Mouse (Mus musculus): Measurements from ENCODE around the gene Ercc1. TPM values are rescaled to one million over a fixed set of nuclear protein-coding genes. Genes with fewer than 3 reads are reported as not detected.

Ercc1 gene
- total RNA-seq, 2 experiments from 2014 or later, result 48.9 to 51.8 TPM

- DNase-seq (ENCODE audit: extremely low spot score in 1 of 2, low spot score in 2 of 2), result peak; percentile 59 to 72
- intact Hi-C loops (cut with DNase I), result loop anchor here (5.0 to 10.0 kb wide), 2 partner anchors 63 to 335 kb away; partner anchors contain the start of genes Foxa3 and Sympk
- H3K27ac ChIP-seq, result peak overlapping the region; percentile 76
- peak overlapping the region; percentile 57 for H3K4me3 ChIP-seq
- no peak for TF ChIP-seq CTCF (IDR thresholded peaks at IDR 0.05)
Measured at GRCm38 (mm10) chr7:19359892-19360641, 15.5 kb downstream of the Ercc1 start.

GRCm38 (mm10) chr7:19360944-19361343 is 16.4 kb downstream of the Ercc1 start:
- Histone ChIP-seq H3K4me3 (peak overlapping the region; percentile 57), H3K27ac (peak overlapping the region; percentile 76)
- intact Hi-C loops (cut with DNase I), result loop anchor here (5.0 to 10.0 kb wide), 2 partner anchors 64 to 336 kb away; partner anchors contain the start of genes Foxa3 and Sympk
- DNase-seq (ENCODE audit: extremely low spot score in 1 of 2, low spot score in 2 of 2), result peak; percentile 88 to 90
- TF ChIP-seq CTCF (IDR thresholded peaks at IDR 0.05), result no peak; the same call in 1 of the 2 replicates

GRCm38 (mm10) chr7:19361720-19362119 is 17.1 kb downstream of the Ercc1 start:
- peak; percentile 71 to 76 for DNase-seq (ENCODE audit: extremely low spot score in 1 of 2, low spot score in 2 of 2)
- H3K4me3 ChIP-seq, result peak overlapping the region; percentile 57
- no peak overlapping the region for H3K27ac ChIP-seq
- intact Hi-C loops (cut with DNase I), result loop anchor here (5.0 to 10.0 kb wide), 2 partner anchors 64 to 337 kb away; partner anchors contain the start of genes Foxa3 and Sympk
- peak; percentile 81 for TF ChIP-seq CTCF (IDR thresholded peaks at IDR 0.05)

- intact Hi-C loops (cut with DNase I), result loop anchor here (5.0 to 10.0 kb wide), 2 partner anchors 65 to 337 kb away; partner anchors contain the start of genes Foxa3 and Sympk
- DNase-seq (ENCODE audit: extremely low spot score in 1 of 2, low spot score in 2 of 2), result no peak
- Histone ChIP-seq H3K4me3 (no peak overlapping the region), H3K27ac (no peak overlapping the region)
- TF ChIP-seq CTCF (IDR thresholded peaks at IDR 0.05), result no peak
Measured at GRCm38 (mm10) chr7:19362276-19362675, 17.7 kb downstream of the Ercc1 start.

- DNase-seq (ENCODE audit: extremely low spot score in 1 of 2, low spot score in 2 of 2), result peak; percentile 58 to 69
- intact Hi-C loops (cut with DNase I), result loop anchor here (5.0 to 10.0 kb wide), 2 partner anchors 67 to 339 kb away; partner anchors contain the start of genes Foxa3 and Sympk
- Histone ChIP-seq H3K27ac (no peak overlapping the region), H3K4me3 (no peak overlapping the region)
- TF ChIP-seq CTCF (IDR thresholded peaks at IDR 0.05), result peak; percentile 82
Measured at GRCm38 (mm10) chr7:19363881-19364280, 19.3 kb downstream of the Ercc1 start.

GRCm38 (mm10) chr7:19365376-19365775 is 20.8 kb downstream of the Ercc1 start:
- Histone ChIP-seq H3K4me3 (no peak overlapping the region), H3K27ac (no peak overlapping the region)
- intact Hi-C loops (cut with DNase I), result loop anchor here (10.0 kb wide), 1 partner anchor 341 kb away; the partner anchor contains the start of genes Foxa3 and Sympk
- no peak for DNase-seq (ENCODE audit: extremely low spot score in 1 of 2, low spot score in 2 of 2)
- TF ChIP-seq CTCF (IDR thresholded peaks at IDR 0.05), result no peak

GRCm38 (mm10) chr7:19368380-19368779 is 23.8 kb downstream of the Ercc1 start:
- DNase-seq (ENCODE audit: extremely low spot score in 1 of 2, low spot score in 2 of 2), result no peak
- TF ChIP-seq CTCF (IDR thresholded peaks at IDR 0.05), result no peak
- intact Hi-C loops (cut with DNase I), result loop anchor here (10.0 kb wide), 1 partner anchor 344 kb away; the partner anchor contains the start of genes Foxa3 and Sympk
- no peak overlapping the region for H3K4me3 ChIP-seq
- H3K27ac ChIP-seq, result no peak overlapping the region

GRCm38 (mm10) chr7:19369823-19370425 is 25.3 kb downstream of the Ercc1 start:
- TF ChIP-seq CTCF (IDR thresholded peaks at IDR 0.05), result peak; percentile 95
- DNase-seq (ENCODE audit: extremely low spot score in 1 of 2, low spot score in 2 of 2), result peak; percentile 71 to 81
- Histone ChIP-seq H3K27ac (peak overlapping the region; percentile 60), H3K4me3 (peak overlapping the region; percentile 58)
- intact Hi-C loops (cut with DNase I), result loop anchor here (10.0 kb wide), 1 partner anchor 345 kb away; the partner anchor contains the start of genes Foxa3 and Sympk

GRCm38 (mm10) chr7:19373367-19373766 is 28.8 kb downstream of the Ercc1 start:
- H3K4me3 ChIP-seq, result no peak overlapping the region
- DNase-seq (ENCODE audit: extremely low spot score in 1 of 2, low spot score in 2 of 2), result no peak
- TF ChIP-seq CTCF (IDR thresholded peaks at IDR 0.05), result no peak
- H3K27ac ChIP-seq, result no peak overlapping the region
- intact Hi-C loops (cut with DNase I), result no loop called here

GRCm38 (mm10) chr7:19375368-19375767 is 30.8 kb downstream of the Ercc1 start:
- TF ChIP-seq CTCF (IDR thresholded peaks at IDR 0.05), result no peak
- Histone ChIP-seq H3K27ac (no peak overlapping the region), H3K4me3 (no peak overlapping the region)
- DNase-seq (ENCODE audit: extremely low spot score in 1 of 2, low spot score in 2 of 2), result no peak
- intact Hi-C loops (cut with DNase I), result no loop called here

GRCm38 (mm10) chr7:19376019-19376418 is 31.4 kb downstream of the Ercc1 start:
- no peak overlapping the region for H3K27ac ChIP-seq
- TF ChIP-seq CTCF (IDR thresholded peaks at IDR 0.05), result no peak
- no peak for DNase-seq (ENCODE audit: extremely low spot score in 1 of 2, low spot score in 2 of 2)
- intact Hi-C loops (cut with DNase I), result no loop called here
- H3K4me3 ChIP-seq, result no peak overlapping the region

GRCm38 (mm10) chr7:19378049-19378448 is 33.5 kb downstream of the Ercc1 start:
- intact Hi-C loops (cut with DNase I), result no loop called here
- DNase-seq (ENCODE audit: extremely low spot score in 1 of 2, low spot score in 2 of 2), result no peak
- no peak for TF ChIP-seq CTCF (IDR thresholded peaks at IDR 0.05)

More at GRCm38 (mm10) chr7:19378049-19378448, 33.5 kb downstream of the Ercc1 start:
- no peak overlapping the region for H3K27ac ChIP-seq
- H3K4me3 ChIP-seq, result no peak overlapping the region
